Mouse (Mus musculus) heart, embryonic 15.5 days (tissue): Measurements from ENCODE around the gene Katna1. TPM values are rescaled to one million over a fixed set of nuclear protein-coding genes. Genes with fewer than 3 reads are reported as not detected.

Experiments
- ATAC-seq: fragments of 200-750 bp; cut with Nextera tagmentation; replicated peaks from 2 replicates; pipeline ENCODE4 v1.8.0; 2017; ENCODE audit warnings: low read depth, moderate TSS enrichment; ENCODE audit not compliant: insufficient number of reproducible peaks, insufficient read depth, low FRiP score
- H3K27ac ChIP-seq: fragments of 300-500 bp; sonication (generic); 2 replicates; pipeline ENCODE4 v1.5.1; 2015; ENCODE audit warnings: mild to moderate bottlenecking, inconsistent platforms
- H3K27me3 ChIP-seq: fragments of 300-500 bp; sonication (generic); 2 replicates; pipeline ENCODE4 v1.6.1; 2015; ENCODE audit warnings: inconsistent platforms
- H3K36me3 ChIP-seq: fragments of 300-500 bp; sonication (generic); 2 replicates; pipeline ENCODE4 v1.6.1; 2015; ENCODE audit warnings: mild to moderate bottlenecking, inconsistent platforms
- H3K4me1 ChIP-seq: fragments of 300-500 bp; sonication (generic); replicated peaks from 2 replicates; pipeline ENCODE4 v1.6.1; 2015; ENCODE audit warnings: inconsistent platforms
- H3K4me2 ChIP-seq: fragments of 300-500 bp; sonication (generic); 2 replicates; pipeline ENCODE4 v1.6.1; 2015; ENCODE audit warnings: inconsistent platforms, mild to moderate bottlenecking, moderate library complexity
- H3K4me3 ChIP-seq: fragments of 300-500 bp; sonication (generic); 2 replicates; pipeline ENCODE4 v1.5.1; 2015; ENCODE audit warnings: mild to moderate bottlenecking, inconsistent platforms
- H3K9ac ChIP-seq: fragments of 300-500 bp; sonication (generic); 2 replicates; pipeline ENCODE4 v1.6.1; 2015; ENCODE audit warnings: mild to moderate bottlenecking, inconsistent platforms
- H3K9me3 ChIP-seq: fragments of 300-500 bp; sonication (generic); replicated peaks from 2 replicates; pipeline ENCODE4 v1.6.1; 2016; ENCODE audit warnings: inconsistent platforms
- WGBS: fragments of 180-500 bp; shearing (Covaris S2); methylation state at CpG from one replicate; pipeline ENCODE4 v1.1.7; 2015; ENCODE audit warnings: mixed read lengths; 5-methylcytosine and 5-hydroxymethylcytosine counted together
- polyA plus RNA-seq: library from polyadenylated mRNA; unstranded; fragments of >200 nt; fragmentation: Nextera tagmentation; extraction: Ambion mirVana; gene quantifications from 2 replicates; pipeline ENCODE4 v1.2.1, GENCODE M21; 2015

The Katna1 gene
- polyA plus RNA-seq, 1 experiment from 2014 or later, result 30.3 TPM

DNA sequence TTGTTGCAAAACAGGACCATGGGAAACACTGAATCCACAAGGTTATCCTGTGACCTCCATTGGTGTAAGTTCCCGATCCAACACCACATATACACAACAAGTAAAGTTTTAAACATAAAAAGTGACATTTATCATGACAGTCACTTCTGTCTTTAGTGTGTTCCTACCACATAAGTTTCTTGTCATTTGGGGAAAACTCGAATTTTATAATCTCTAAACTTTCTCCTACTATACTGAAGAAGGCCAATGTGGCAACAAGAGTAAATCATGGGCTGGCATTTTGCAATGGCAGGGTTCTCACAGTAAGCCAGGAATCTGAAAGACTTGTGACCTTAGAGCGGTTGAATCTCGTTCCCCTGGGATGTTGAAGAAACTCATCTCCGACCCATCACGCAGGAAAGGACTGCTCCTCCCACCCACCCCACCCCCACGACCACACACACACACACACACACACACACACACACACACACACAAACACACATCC, 54.0 kb downstream of the Katna1 start:
- Histone ChIP-seq H3K9me3 (no peaks in the 10 kb centered on the region), H3K4me2 (peak overlapping the region; percentile 87), H3K4me1 (peaks cover 6% of the 10 kb centered on the region), H3K4me3 (peak overlapping the region; percentile 100), H3K9ac (peak overlapping the region; percentile 87), H3K36me3 (peaks cover 8% of the 10 kb centered on the region; the same call in 1 of the 2 replicates), H3K27ac (0 out of 2 replicates have a peak overlapping the region, but pooled peaks have one; percentile 78), H3K27me3 (no peaks in the 10 kb centered on the region)
- 22% methylated on average over 7 of the region's 7 CpGs for WGBS
- ATAC-seq, result no peak

DNA sequence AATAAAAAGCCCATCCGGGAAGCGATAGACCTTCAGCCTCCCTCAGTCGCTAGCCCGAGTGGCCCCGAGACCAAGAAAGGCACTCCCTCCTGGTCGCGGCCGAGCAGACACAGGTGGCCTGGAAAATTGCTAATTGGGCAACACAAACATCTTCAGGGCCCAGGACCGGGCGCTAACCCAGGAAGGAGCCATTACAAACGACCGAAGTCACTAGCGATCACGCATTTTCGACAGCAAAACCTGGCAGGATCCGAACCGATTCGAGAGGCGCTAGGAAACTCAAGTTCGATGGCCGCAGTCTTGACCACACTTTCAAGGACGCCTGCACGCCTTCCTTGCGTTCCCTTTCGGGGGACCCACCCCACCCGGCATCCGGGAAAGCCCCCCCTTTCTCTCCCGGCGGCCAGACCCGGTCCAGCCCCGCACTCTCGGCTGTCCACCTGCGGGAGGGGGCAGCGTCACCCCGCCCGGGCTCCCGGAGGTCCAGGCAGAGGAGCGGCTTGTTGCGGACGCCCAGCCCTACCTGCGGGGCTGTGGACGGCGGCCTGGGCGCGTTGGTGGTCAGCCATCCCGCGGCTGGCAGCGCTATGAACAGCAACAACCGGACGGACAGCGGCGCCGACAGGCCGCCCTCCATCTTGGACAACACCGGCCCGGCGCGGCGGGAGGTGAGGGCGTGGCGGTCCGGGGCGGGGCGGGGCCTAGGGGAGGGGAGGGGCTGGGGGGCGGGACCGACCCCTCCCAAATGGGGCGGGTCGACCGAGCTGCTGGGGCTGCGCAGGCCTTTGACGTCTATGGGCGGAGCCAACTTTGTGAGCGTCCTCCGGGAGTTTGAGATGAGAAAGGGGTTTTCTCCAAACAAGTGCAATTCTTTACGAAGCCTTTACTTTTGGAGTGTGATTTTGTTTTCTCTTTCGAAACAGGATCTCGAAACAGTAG, 54.7 kb downstream of the Katna1 start:
- Histone ChIP-seq H3K27ac (peak overlapping the region; percentile 78), H3K36me3 (0 out of 2 replicates have a peak, but pooled peaks cover 1% of the 10 kb centered on the region), H3K9me3 (no peaks in the 10 kb centered on the region), H3K4me3 (peak overlapping the region; percentile 100), H3K27me3 (no peaks in the 10 kb centered on the region), H3K4me2 (peak overlapping the region; percentile 87), H3K4me1 (peaks cover 6% of the 10 kb centered on the region), H3K9ac (peak overlapping the region; percentile 87)
- peak; percentile 92 for ATAC-seq
- under 1% methylated on average over 64 of the region's 77 CpGs for WGBS

DNA sequence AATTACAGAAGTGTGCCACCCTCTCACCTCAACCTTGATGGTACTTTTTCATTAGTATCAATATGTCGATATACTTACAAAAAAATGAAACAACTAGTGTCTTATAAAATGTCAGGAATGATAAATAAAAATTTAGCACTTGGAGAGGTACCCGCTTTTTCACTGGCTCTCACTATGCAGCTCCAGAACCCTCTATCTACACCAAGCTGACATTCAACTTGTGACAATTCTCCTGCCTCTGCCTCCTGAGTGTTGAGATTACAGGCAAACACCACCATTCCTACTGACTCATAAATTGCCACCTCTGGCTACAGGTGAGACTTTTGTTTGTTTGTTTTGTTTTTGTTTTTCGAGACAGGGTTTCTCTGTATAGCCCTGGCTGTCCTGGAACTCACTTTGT, 55.4 kb downstream of the Katna1 start:
- no peak for ATAC-seq
- peak overlapping the region; percentile 87 for H3K4me2 ChIP-seq
- H3K4me3 ChIP-seq, result peak overlapping the region; percentile 100
- H3K9me3 ChIP-seq, result no peaks in the 10 kb centered on the region
- H3K27ac ChIP-seq, result no peak overlapping the region
- H3K4me1 ChIP-seq, result peaks cover 6% of the 10 kb centered on the region
- no peaks in the 10 kb centered on the region for H3K27me3 ChIP-seq
- WGBS, result 55% methylated on average over 3 of the region's 3 CpGs
- peak overlapping the region; percentile 87; the same call in 1 of the 2 replicates for H3K9ac ChIP-seq
- H3K36me3 ChIP-seq, result no peaks in the 10 kb centered on the region

DNA sequence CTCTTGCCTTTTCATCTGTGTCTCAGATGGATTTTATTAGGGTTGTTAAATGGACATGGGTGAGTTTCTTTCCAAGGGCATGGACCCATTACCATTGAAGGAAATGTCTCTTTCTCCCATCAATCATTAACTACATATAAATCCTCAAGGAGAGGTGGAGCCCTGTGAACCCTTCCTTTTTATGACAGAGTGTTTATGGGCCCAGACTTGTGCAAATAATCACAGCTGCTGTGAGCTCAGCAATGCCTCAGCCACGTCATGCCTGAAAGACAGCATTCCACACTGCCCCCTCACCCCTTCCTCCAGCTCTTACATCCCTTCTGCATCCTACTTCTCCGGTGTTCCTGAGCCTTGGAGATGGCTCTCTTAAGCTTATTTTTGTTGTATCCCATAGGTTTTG, 61.5 kb downstream of the Katna1 start:
- ATAC-seq, result no peak
- WGBS, result 44% methylated on average over 2 of the region's 2 CpGs
- Histone ChIP-seq H3K9ac (no peak overlapping the region), H3K4me3 (no peak overlapping the region), H3K27me3 (no peaks in the 10 kb centered on the region), H3K9me3 (no peaks in the 10 kb centered on the region), H3K36me3 (peaks cover 6% of the 10 kb centered on the region; the same call in 1 of the 2 replicates), H3K4me2 (no peak overlapping the region), H3K4me1 (peaks cover 6% of the 10 kb centered on the region), H3K27ac (no peak overlapping the region)

DNA sequence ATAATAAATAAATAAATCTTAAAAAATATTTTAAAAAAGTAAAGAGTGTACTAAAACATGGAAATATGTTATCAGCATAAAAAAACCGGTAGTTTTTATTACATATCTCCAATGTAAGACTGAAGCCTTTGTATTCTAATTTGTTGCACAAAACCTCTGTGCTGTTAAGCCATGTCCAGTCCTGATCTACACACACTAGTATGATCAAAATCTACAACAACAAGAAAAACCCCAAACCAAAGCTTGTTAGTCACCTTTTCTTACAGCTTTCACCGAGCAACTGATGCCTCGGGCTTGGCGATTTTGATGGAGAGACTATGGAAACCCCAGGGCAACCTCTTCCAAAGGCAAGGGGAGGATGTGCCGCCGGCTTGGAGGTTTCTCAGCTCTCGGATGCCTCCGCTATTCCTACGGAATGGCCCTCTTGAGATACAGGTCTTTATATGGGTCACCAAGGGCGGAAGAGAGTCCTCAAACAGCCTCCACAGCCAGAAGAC, 66.5 kb downstream of the Katna1 start:
- H3K4me1 ChIP-seq, result peaks cover 16% of the 10 kb centered on the region
- no peak for ATAC-seq
- under 1% methylated on average over 10 of the region's 10 CpGs for WGBS
- H3K9me3 ChIP-seq, result no peaks in the 10 kb centered on the region
- peaks cover 17% of the 10 kb centered on the region for H3K36me3 ChIP-seq
- no peaks in the 10 kb centered on the region for H3K27me3 ChIP-seq
- peak overlapping the region; percentile 93 for H3K4me3 ChIP-seq
- H3K27ac ChIP-seq, result peak overlapping the region; percentile 74
- H3K9ac ChIP-seq, result peak overlapping the region; percentile 93
- H3K4me2 ChIP-seq, result peak overlapping the region; percentile 75

DNA sequence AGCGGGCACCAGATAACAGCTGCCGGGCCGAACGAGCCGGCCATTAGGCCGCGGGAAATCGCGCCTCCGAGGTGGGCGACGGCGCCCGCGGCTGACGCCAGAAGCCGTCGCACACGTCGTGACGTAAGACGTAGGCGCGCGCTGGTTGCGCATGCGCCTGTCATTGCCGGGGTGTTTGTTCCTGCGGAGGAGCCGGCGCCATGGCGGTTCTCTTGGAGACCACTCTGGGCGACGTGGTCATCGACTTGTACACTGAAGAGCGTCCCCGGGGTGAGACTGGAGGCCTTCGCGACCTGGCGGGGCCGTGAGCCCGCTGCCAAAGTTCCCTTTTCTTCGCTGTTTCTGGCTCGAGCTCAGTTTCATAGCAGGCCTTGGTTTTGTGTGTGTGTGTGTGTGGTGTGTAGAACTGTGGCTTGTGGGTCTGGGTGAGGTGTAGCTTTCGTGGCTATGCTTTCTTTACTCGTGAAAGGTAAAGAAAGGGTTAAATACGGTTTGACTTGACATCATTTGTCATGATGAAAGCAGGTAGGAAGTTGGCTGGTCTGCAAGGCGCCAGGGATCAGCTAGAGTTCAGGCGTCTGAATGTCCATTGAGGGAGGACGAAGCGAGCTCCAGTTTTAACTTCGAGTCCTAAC, 67.1 kb downstream of the Katna1 start, which contains the start of the genes Ginm1 and Ppil4:
Ginm1 (minus strand) TSS at position 74 of the 635 bp plus-strand sequence.
Ppil4 (plus strand) TSS at position 141 of the 635 bp plus-strand sequence.
- Histone ChIP-seq H3K4me1 (peaks cover 16% of the 10 kb centered on the region), H3K27me3 (no peaks in the 10 kb centered on the region), H3K36me3 (peaks cover 23% of the 10 kb centered on the region), H3K4me3 (peak within 1 kb of the TSS; percentile 93), H3K9me3 (no peaks in the 10 kb centered on the region), H3K4me2 (peak within 1 kb of the TSS; percentile 75), H3K27ac (peak within 1 kb of the TSS; percentile 74), H3K9ac (peak within 1 kb of the TSS; percentile 93)
- under 1% methylated on average over 52 of the region's 52 CpGs for WGBS
- peak; percentile 90 for ATAC-seq

DNA sequence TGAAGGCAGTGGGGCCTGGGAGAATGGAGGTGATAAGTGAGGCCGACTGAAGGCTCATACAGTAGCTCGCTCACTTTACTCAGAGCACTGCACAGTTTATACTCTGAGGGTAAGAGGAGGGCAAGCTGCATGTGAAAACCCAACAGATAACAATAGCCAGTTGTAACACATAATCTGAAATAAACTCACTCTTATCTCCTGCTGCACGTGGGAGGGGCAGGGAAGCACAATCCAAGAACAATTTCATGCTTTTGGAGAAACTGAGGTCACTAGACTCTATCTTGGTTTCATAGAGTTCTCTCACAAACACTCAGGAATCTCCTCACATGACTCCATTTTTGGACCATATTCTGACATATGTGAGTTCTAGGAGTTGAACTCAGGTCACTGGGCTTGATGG, 75.5 kb downstream of the Katna1 start:
- no peak for ATAC-seq
- Histone ChIP-seq H3K9ac (no peak overlapping the region), H3K36me3 (peaks cover 87% of the 10 kb centered on the region), H3K9me3 (no peaks in the 10 kb centered on the region), H3K4me2 (no peak overlapping the region), H3K27me3 (no peaks in the 10 kb centered on the region), H3K27ac (no peak overlapping the region), H3K4me3 (no peak overlapping the region), H3K4me1 (no peaks in the 10 kb centered on the region)
- WGBS, result 69% methylated on average over 3 of the region's 3 CpGs

DNA sequence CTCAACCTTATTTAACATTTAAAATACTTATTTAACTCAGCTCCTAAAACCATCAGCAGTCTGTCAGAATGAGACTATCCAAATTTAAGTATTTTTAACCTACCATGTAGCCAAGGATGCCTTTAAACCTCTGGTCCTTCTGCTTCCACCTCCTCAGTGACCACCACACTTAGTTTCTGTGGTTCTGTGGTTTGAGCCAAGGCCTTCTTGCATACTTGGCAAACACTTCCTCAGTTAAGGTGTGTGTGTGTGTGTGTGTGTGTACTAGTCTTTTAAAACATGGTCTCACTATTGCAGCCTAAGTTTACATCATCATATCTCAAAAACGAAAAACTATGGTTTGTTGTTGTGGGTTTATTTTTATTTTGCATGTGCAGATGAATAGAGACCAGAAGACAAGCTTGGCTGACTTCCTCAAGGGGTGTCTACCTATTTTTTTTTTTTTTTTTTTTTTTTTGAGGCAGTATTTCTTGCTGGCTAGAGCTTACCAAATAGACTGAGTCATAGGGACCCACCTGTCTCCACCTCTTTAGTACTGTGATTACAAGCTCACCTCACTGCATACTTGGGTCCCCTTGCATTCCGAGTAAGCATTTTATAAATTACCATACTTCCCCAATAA, 76.8 kb downstream of the Katna1 start:
- H3K4me3 ChIP-seq, result no peak overlapping the region
- H3K36me3 ChIP-seq, result peaks cover 79% of the 10 kb centered on the region
- 92% methylated on average over 2 of the region's 2 CpGs for WGBS
- no peaks in the 10 kb centered on the region for H3K9me3 ChIP-seq
- no peaks in the 10 kb centered on the region for H3K4me1 ChIP-seq
- no peak overlapping the region for H3K4me2 ChIP-seq
- no peak for ATAC-seq
- no peak overlapping the region for H3K27ac ChIP-seq
- no peaks in the 10 kb centered on the region for H3K27me3 ChIP-seq
- no peak overlapping the region for H3K9ac ChIP-seq

DNA sequence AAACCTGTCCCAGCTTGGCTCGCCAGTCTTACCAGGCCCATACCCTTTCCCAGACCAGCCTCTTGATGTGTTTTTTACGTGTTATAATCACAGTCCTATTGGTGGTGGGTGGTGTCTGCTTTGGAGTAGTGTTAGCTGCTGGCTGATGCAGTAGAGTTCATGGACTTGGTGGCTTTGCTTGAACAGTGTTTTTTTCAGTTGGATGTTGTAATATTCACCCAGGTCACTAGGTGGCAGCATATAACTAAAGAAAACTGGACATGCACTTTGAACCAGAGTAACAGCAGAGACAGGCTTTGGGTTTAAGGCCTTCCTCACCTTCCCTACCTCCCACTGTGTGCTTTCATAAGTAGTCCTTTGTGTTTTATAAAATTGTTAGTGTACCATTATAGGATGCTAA, 84.1 kb downstream of the Katna1 start:
- Histone ChIP-seq H3K9me3 (no peaks in the 10 kb centered on the region), H3K9ac (no peak overlapping the region), H3K4me1 (no peaks in the 10 kb centered on the region), H3K4me3 (no peak overlapping the region), H3K4me2 (no peak overlapping the region), H3K27ac (no peak overlapping the region), H3K36me3 (peaks cover 39% of the 10 kb centered on the region), H3K27me3 (no peaks in the 10 kb centered on the region)
- no peak; the same call in 1 of the 2 replicates for ATAC-seq
- WGBS, result 52% methylated on average over 2 of the region's 2 CpGs
